Mouse (Mus musculus) liver, embryonic 14.5 days (tissue): ENCODE measurements around the gene Odr4.

ENCODE experiments used
- CTCF ChIP-seq: IDR thresholded peaks from 2 replicates; pipeline ENCODE4 v1.5.1; 2016; ENCODE audit warnings: antibody characterized with exemption, low read depth, control low read depth
- EP300 ChIP-seq: IDR thresholded peaks from 2 replicates; pipeline ENCODE4 v1.6.1; 2016; ENCODE audit warnings: antibody characterized with exemption, low read depth

DNA sequence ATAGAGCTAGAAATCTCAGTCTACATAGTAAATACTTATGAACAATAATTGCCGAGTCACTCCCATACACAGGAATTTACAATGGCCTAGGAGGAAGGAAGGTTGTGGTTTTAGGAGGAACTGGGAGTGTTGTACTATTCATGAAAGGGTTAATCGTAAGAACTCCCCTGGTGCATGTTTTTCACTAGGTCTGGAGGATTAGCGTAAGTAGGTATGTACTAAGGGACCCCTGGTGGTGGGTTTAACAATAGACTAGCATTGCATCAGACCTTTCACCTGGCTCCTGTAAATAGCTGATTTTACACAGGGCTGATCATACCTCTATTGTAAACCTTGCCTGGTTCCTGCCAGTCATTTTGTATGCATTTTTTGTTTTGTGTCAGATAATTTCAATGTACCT is 33.3 kb upstream of the Odr4 start:
- TF ChIP-seq CTCF (no peak), EP300 (no peak)
